Mouse (Mus musculus) splenic B cell, adult 2 months (primary cell): ENCODE data around the gene Ciart.
"Not testable (repeated sequence)": the region's sequence is repeated elsewhere in the genome, so short reads cannot be mapped to it uniquely, and the experiment has no call there.

Source experiments
- DNase-seq: peaks from one replicate; pipeline ENCODE4 v3.0.0-alpha.2; 2011; ENCODE audit warnings: low read depth, low spot score
- H3K27me3 ChIP-seq: 2 replicates; pipeline ENCODE4 v1.6.1; 2012; ENCODE audit warnings: mild to moderate bottlenecking, low read length, moderate library complexity, mixed read lengths; ENCODE audit not compliant: control insufficient read depth, poor library complexity, insufficient read depth, severe bottlenecking
- H3K36me3 ChIP-seq: 2 replicates; pipeline ENCODE4 v1.6.1; 2012; ENCODE audit warnings: mild to moderate bottlenecking, low read length, moderate library complexity, mixed read lengths; ENCODE audit not compliant: control insufficient read depth, poor library complexity, insufficient read depth, severe bottlenecking

The Ciart gene

DNA sequence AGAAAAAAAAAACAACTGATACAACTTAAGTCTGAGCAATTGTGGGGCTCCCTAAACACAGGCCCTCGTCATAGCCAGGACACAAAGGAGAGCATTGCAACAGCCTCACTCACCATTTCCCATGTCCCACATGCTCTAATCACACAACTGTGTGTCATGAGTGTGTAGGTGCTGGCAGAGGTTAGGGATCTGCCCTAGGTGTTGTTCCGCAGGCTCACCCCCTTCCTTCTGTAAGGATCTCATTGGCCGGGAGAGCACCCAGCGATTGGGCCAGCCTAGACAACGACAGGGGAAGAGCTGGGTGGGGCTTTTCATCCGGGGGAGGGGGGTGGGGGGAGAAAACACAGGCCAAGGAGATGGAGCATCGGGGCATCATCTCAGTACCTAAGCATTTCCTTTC, 18.5 kb downstream of the Ciart start:
- Histone ChIP-seq H3K27me3 (no peaks in the 10 kb centered on the region), H3K36me3 (peaks cover 16% of the 10 kb centered on the region)
- no peak for DNase-seq

GRCm38 (mm10) chr3:95861796-95862195, 20.3 kb downstream of the Ciart start:
- no peaks in the 10 kb centered on the region for H3K27me3 ChIP-seq
- peak; percentile 93 for DNase-seq
- H3K36me3 ChIP-seq, result 0 out of 2 replicates have a peak, but pooled peaks cover 9% of the 10 kb centered on the region

DNA sequence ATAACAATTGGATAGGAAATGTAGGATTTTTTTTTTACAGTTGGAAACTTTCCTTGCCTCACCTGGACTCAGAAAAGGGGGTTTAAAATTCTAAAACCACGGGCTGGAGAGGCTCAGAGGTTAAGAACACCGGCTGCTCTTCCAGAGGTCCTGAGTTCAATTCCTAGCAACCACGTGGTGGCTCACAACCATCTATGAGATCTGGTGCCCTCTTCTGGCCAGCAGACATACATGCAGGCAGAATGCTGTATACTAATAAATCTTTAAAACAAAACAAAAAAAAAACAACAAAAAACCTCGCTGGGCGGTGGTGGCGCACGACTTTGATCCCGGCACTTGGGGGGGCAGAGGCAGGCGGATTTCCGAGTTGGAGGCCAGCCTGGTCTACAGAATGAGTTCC, 20.8 kb downstream of the Ciart start:
- peak; percentile 68 for DNase-seq
- H3K27me3 ChIP-seq, result no peaks in the 10 kb centered on the region
- H3K36me3 ChIP-seq, result 0 out of 2 replicates have a peak, but pooled peaks cover 9% of the 10 kb centered on the region

DNA sequence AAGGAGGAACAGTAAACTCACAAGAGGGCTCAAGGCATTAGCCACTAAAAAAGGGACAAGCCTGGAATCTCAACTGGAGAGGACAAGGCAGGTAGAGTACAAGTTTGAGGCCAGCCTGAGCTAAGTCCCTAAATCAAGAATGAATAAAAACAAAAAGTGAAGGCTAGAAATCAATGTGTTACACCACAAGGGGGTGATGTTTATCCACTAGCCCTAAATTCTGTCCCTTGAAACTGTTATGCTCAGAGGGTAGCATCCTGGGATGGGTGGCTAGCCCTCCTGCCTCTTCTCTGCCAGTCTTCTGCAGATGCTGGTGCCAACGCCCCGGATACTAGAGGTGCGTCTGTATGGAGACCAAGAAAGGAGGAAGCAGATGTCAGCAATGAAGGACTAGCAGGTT, 21.7 kb downstream of the Ciart start:
- H3K27me3 ChIP-seq, result no peaks in the 10 kb centered on the region
- H3K36me3 ChIP-seq, result 0 out of 2 replicates have a peak, but pooled peaks cover 9% of the 10 kb centered on the region
- DNase-seq, result peak; percentile 51

DNA sequence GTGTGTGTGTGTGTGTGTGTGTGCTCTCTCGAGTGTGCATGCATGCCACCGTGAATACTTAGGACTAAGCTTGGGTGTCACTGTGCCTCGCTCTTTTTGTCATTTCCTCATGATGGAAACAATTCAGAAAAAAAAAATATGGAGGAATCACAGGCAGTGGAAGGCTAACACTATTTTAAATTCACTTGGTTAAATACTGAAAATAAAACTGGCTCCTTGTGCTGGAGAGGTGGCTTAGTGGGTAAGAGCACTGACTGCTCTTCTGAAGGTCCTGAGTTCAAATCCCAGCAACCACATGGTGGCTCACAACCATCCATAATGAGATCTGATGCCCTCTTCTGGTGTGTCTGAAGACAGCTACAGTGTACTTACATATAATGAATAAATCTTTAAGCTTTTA, 23.8 kb downstream of the Ciart start:
- not testable (repeated sequence) for H3K27me3 ChIP-seq, DNase-seq, H3K36me3 ChIP-seq

GRCm38 (mm10) chr3:95857050-95857449, 25.0 kb downstream of the Ciart start:
- H3K36me3 ChIP-seq, DNase-seq, H3K27me3 ChIP-seq: not testable (repeated sequence)

DNA sequence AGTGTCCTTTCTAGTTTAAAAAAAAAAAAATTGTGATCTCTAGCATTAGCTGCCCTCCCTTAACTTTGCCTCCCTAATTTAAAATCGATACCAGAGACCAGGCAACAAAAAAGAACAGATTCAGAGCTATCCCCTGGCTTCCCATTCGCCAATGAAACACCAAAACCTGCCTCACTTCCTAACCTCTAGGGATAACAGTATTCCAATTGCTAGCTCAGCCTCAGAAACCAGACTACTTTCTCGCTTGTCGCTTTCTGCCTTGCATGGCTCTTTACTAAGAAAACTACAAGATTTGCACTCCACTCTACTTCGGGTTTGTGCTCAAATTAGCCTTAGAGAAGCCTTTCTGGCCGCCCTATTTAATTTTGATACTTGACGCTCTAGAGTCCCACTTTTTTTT, 25.9 kb downstream of the Ciart start:
- no peaks in the 10 kb centered on the region for H3K27me3 ChIP-seq
- no peak for DNase-seq
- peaks cover 4% of the 10 kb centered on the region; the same call in 1 of the 2 replicates for H3K36me3 ChIP-seq

DNA sequence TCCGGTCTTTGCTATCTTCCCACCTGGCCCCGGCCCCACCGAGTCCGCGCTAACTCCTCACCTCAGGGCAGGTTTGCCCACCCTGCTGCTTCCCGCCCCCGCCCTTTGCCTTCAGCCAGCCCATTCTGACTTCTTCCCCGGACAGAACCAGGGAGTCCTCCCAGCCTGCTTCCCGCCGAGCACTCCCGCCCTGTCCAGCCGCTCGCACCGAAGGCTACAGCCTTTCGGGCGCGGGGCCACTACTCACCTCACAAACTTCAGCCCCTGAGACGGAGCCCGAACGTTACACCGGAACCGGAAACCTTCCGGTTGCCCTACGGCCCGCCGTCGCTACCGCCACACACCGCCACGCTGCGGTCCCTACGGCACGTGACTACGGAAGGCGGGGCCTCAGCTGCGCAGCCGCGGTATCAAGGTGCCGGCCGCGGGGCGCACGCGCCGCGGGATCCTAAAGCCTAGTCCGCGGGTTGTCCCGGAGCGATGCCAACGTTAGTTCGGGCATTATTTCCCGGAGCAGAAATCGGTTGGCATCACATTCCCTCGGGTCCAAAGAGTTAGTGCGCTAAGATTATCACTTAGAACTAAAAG, 26.5 kb downstream of the Ciart start, which contains the start of gene Prpf3:
Prpf3 (minus strand) TSS at position 384 of the 588 bp plus-strand sequence.
- Histone ChIP-seq H3K27me3 (no peaks in the 10 kb centered on the region), H3K36me3 (peaks cover 4% of the 10 kb centered on the region; the same call in 1 of the 2 replicates)
- peak; percentile 95 for DNase-seq

GRCm38 (mm10) chr3:95851317-95851716, 30.7 kb downstream of the Ciart start:
- DNase-seq, result no peak
- H3K27me3 ChIP-seq, result no peaks in the 10 kb centered on the region
- peaks cover 16% of the 10 kb centered on the region; the same call in 1 of the 2 replicates for H3K36me3 ChIP-seq

GRCm38 (mm10) chr3:95850611-95851010, 31.4 kb downstream of the Ciart start:
- peaks cover 20% of the 10 kb centered on the region for H3K36me3 ChIP-seq
- no peak for DNase-seq
- H3K27me3 ChIP-seq, result no peaks in the 10 kb centered on the region

DNA sequence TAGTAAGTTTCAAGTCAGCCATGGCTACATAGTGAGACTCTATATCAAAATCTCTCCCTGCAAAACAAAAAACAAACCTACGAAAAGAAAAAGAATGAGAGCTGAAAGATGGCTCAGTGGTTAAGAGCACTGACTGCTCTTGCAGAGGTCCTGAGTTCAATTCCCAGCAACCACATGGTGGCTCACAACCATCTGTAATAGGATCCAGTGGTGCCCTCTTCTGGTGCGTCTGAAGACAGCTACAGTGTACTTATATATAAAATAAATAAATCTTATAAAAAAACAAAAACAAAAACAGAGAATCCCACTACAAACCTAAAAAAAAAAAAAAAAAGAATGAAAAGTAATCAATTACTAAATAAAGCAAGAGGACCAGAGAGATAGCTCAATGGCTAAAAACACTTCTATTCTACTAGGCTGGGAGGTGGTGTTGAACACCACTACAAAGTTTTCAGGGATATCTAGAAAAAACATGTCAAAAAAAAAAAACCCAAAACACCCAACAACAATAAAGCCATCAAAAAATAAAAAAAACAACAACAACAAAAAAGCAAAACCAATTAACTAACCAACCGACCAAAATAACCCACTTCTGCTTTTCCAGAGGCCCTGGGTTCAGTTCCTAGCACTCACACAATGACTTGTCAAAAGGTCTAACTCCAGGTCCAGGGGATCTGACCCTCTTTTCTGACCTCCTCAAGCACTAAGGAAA, 39.4 kb downstream of the Ciart start:
- Histone ChIP-seq H3K36me3 (peaks cover 28% of the 10 kb centered on the region), H3K27me3 (no peaks in the 10 kb centered on the region)
- DNase-seq, result peak; percentile 34

DNA sequence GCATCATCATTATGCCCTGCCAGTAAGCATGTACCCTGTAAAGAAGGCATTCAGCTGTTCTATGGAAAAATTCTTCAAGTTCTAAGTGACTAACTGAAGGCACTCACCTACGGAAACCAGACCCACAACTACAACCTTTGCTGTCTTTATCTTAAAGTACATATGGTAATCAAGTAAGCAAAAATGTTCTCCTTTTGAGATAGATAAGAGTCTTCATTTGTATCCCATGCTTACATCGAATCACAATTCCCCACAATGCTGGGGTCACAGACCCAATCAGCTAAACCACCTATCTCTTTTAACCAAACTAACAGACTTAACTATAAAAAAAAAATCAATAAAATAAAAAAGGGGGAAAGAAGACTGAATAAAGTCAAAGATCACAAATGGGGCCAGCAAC, 42.8 kb downstream of the Ciart start:
- Histone ChIP-seq H3K27me3 (no peaks in the 10 kb centered on the region), H3K36me3 (peaks cover 21% of the 10 kb centered on the region)
- no peak for DNase-seq

DNA sequence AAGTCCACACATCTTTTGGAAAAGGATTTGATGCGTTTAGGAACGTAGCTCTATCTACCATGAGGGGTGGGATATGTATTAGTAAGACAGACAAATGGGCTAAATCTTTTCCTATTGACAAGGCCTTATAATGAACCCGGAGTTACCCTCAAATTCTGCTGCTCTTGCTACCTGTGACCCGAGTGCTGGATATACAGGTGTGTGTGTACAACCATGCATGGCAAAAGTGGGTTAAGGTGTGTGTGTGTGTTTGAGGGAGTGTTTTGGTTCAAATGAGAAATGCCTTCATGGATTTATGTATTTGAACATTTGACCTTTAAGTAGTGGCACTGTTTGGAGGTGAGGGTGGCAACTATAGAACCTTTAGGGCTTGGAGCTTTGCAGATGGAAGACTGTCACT, 53.0 kb downstream of the Ciart start:
- Histone ChIP-seq H3K36me3 (peaks cover 10% of the 10 kb centered on the region), H3K27me3 (no peaks in the 10 kb centered on the region)
- DNase-seq, result no peak
